Mouse (Mus musculus) liver, embryonic 16.5 days (tissue): Measurements from ENCODE around the gene Tfeb. TPM values are rescaled to one million over a fixed set of nuclear protein-coding genes. Genes with fewer than 3 reads are reported as not detected.

Source experiments
- ATAC-seq: fragments of 200-750 bp; cut with Nextera tagmentation; 2 replicates; pipeline ENCODE4 v1.8.0; 2017; ENCODE audit warnings: low read depth, mild to moderate bottlenecking, moderate number of reproducible peaks, moderate library complexity
- H3K27ac ChIP-seq: fragments of 300-500 bp; sonication (generic); 2 replicates; pipeline ENCODE4 v1.5.1; 2014; ENCODE audit warnings: mild to moderate bottlenecking, low read length
- H3K27me3 ChIP-seq: fragments of 300-500 bp; sonication (generic); 2 replicates; pipeline ENCODE4 v1.6.1; 2014; ENCODE audit warnings: low read depth, low read length, mixed read lengths; ENCODE audit not compliant: control insufficient read depth, insufficient read depth
- H3K36me3 ChIP-seq: fragments of 300-500 bp; sonication (generic); 2 replicates; pipeline ENCODE4 v1.6.1; 2014; ENCODE audit warnings: mild to moderate bottlenecking; ENCODE audit not compliant: control insufficient read depth, insufficient read depth
- H3K4me1 ChIP-seq: fragments of 300-500 bp; sonication (generic); 2 replicates; pipeline ENCODE4 v1.6.1; 2014; ENCODE audit warnings: low read depth, low read length, mixed read lengths; ENCODE audit not compliant: control insufficient read depth
- H3K4me2 ChIP-seq: fragments of 300-500 bp; sonication (generic); 2 replicates; pipeline ENCODE4 v1.6.1; 2014; ENCODE audit warnings: low read depth, low read length, mixed read lengths
- H3K4me3 ChIP-seq: fragments of 300-500 bp; sonication (generic); 2 replicates; pipeline ENCODE4 v1.5.1; 2014; ENCODE audit warnings: low read depth, mild to moderate bottlenecking, low read length
- H3K9ac ChIP-seq: fragments of 300-500 bp; sonication (generic); 2 replicates; pipeline ENCODE4 v1.6.1; 2014; ENCODE audit warnings: low read depth, low read length
- H3K9me3 ChIP-seq: fragments of 300-500 bp; sonication (generic); replicated peaks from 2 replicates; pipeline ENCODE4 v1.6.1; 2016; ENCODE audit warnings: low read length; ENCODE audit not compliant: control insufficient read depth
- WGBS: fragments of 180-500 bp; shearing (Covaris S2); extraction: QIAGEN DNeasy Blood & Tissue Kit; methylation state at CpG from one replicate; pipeline ENCODE4 v1.1.7; 2014; ENCODE audit not compliant: insufficient replicate concordance; 5-methylcytosine and 5-hydroxymethylcytosine counted together
- polyA plus RNA-seq: library from polyadenylated mRNA; unstranded; fragments of >200 nt; fragmentation: Nextera tagmentation; extraction: Ambion mirVana; gene quantifications from 2 replicates; pipeline ENCODE4 v1.2.1, GENCODE M21; 2015

The Tfeb gene
- polyA plus RNA-seq, 1 experiment from 2014 or later, result 5.9 TPM

DNA sequence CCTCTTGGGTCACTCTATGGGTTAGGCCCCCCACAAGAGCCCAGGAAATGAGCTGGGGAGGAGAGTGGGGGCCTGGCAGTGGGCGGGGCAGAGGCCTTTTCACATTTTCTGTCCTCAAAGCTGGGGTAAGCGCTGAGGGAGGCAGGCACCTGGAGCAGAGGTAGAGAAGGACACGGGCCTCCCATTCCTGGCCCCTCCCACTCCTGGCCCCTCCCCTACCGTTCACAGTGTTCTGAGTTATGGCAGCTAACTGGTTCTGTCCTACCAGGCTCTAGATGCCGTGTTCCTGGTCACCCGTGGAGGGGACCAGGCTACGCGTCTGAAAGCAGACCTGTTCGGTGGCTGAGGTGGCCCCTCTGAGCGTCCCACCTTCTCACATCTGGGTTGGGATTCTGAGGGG lies 78.6 kb downstream of the Tfeb start:
- Histone ChIP-seq H3K27ac (no peak overlapping the region), H3K4me1 (no peaks in the 10 kb centered on the region; the same call in 1 of the 2 replicates), H3K4me2 (no peak overlapping the region), H3K27me3 (no peaks in the 10 kb centered on the region), H3K9me3 (no peaks in the 10 kb centered on the region), H3K4me3 (no peak overlapping the region), H3K36me3 (no peaks in the 10 kb centered on the region), H3K9ac (no peak overlapping the region)
- no peak; the same call in 1 of the 2 replicates for ATAC-seq
- WGBS, result 55% methylated on average over 10 of the region's 10 CpGs

GRCm38 (mm10) chr17:47818038-47818725 lies 81.4 kb downstream of the Tfeb start:
- H3K9me3 ChIP-seq, result no peaks in the 10 kb centered on the region
- no peak overlapping the region for H3K9ac ChIP-seq
- no peak for ATAC-seq
- H3K4me1 ChIP-seq, result no peaks in the 10 kb centered on the region; the same call in 1 of the 2 replicates
- H3K27me3 ChIP-seq, result no peaks in the 10 kb centered on the region
- 70% methylated on average over 13 of the region's 13 CpGs for WGBS
- no peak overlapping the region for H3K27ac ChIP-seq
- H3K4me3 ChIP-seq, result no peak overlapping the region
- H3K4me2 ChIP-seq, result no peak overlapping the region
- no peaks in the 10 kb centered on the region for H3K36me3 ChIP-seq

DNA sequence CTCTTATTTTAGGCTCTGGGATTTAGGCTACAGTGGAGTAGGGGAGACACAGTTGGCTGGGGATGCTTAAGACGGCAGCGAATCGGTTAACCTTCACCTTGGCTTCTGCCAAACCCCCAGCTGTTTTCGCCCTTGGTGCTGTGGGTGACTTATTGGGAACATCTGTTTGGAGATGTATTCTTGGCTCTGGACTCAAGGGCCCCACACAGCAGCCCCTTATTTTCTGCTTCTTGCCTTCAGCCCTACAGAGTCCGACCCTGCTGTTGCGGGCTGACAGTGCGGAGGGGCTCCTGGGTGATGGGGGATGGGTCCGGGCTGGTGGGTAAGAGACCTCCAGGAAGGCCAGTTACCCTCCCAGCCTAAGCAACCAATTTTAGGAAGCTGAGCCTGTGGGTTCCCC lies 84.5 kb downstream of the Tfeb start:
- Histone ChIP-seq H3K36me3 (no peaks in the 10 kb centered on the region), H3K27me3 (no peaks in the 10 kb centered on the region), H3K4me2 (no peak overlapping the region), H3K4me1 (no peaks in the 10 kb centered on the region), H3K27ac (no peak overlapping the region), H3K4me3 (no peak overlapping the region), H3K9ac (no peak overlapping the region), H3K9me3 (no peaks in the 10 kb centered on the region)
- no peak for ATAC-seq
- 75% methylated on average over 8 of the region's 8 CpGs for WGBS

- Histone ChIP-seq H3K4me2 (no peak overlapping the region), H3K36me3 (no peaks in the 10 kb centered on the region), H3K27me3 (peaks cover 34% of the 10 kb centered on the region), H3K9me3 (no peaks in the 10 kb centered on the region), H3K4me1 (no peaks in the 10 kb centered on the region; the same call in 1 of the 2 replicates), H3K27ac (no peak overlapping the region), H3K4me3 (no peak overlapping the region), H3K9ac (no peak overlapping the region)
- no peak for ATAC-seq
- WGBS, result 25% methylated on average over 9 of the region's 9 CpGs
These were observed 94.3 kb downstream of the Tfeb start for GRCm38 (mm10) chr17:47831161-47831560.

- Histone ChIP-seq H3K9ac (no peak overlapping the region), H3K4me1 (no peaks in the 10 kb centered on the region; the same call in 1 of the 2 replicates), H3K4me3 (no peak overlapping the region), H3K36me3 (no peaks in the 10 kb centered on the region), H3K4me2 (no peak overlapping the region), H3K27ac (no peak overlapping the region), H3K9me3 (no peaks in the 10 kb centered on the region), H3K27me3 (peaks cover 34% of the 10 kb centered on the region)
- no peak for ATAC-seq
- 30% methylated on average over 5 of the region's 5 CpGs for WGBS
These were observed 94.9 kb downstream of the Tfeb start for GRCm38 (mm10) chr17:47831772-47832171.

- Histone ChIP-seq H3K4me3 (peak overlapping the region; percentile 53), H3K27ac (no peak overlapping the region), H3K4me1 (no peaks in the 10 kb centered on the region; the same call in 1 of the 2 replicates), H3K4me2 (peak overlapping the region; percentile 62), H3K9me3 (no peaks in the 10 kb centered on the region), H3K36me3 (no peaks in the 10 kb centered on the region), H3K27me3 (peaks cover 34% of the 10 kb centered on the region), H3K9ac (peak overlapping the region; percentile 25; the same call in 1 of the 2 replicates)
- WGBS, result 4% methylated on average over 17 of the region's 17 CpGs
- ATAC-seq, result peak; percentile 11; the same call in 1 of the 2 replicates
These were observed 95.7 kb downstream of the Tfeb start for GRCm38 (mm10) chr17:47832501-47833028.

DNA sequence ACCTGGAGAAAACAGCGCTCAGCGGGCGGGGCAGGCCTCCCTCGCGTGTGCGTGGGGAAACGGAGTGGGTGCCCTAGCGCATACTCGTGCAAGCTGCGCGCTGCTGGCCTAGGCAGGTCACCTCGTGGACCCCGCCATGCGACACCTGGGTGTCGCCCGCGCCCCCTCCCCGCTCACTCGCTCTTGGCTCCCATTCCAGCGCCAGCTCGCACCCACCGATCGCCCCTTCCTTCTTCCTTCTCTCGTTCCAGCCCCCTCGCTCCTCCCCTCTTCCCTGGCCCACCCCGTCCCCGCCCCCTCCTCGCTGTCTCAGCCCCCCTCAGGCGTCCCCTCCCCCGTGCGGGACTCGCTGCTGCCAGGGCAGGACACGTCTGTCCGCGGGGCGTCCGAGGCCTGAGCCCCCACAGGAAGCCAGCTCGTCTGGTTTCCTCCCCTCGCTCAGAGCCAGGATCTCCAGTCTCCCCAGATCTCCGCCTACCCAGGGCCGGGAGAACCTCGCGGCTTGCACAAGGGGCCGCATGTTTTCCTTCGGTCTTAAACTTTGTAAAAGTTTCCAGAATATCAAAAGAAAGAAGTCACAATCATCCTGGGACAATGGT lies 96.3 kb downstream of the Tfeb start:
- Histone ChIP-seq H3K27ac (no peak overlapping the region), H3K4me1 (no peaks in the 10 kb centered on the region; the same call in 1 of the 2 replicates), H3K36me3 (no peaks in the 10 kb centered on the region), H3K27me3 (peaks cover 34% of the 10 kb centered on the region), H3K9me3 (no peaks in the 10 kb centered on the region), H3K4me2 (peak overlapping the region; percentile 62), H3K9ac (peak overlapping the region; percentile 25; the same call in 1 of the 2 replicates), H3K4me3 (peak overlapping the region; percentile 53)
- WGBS, result 2% methylated on average over 39 of the region's 45 CpGs
- ATAC-seq, result peak; percentile 55

GRCm38 (mm10) chr17:47833628-47834481 lies 97.0 kb downstream of the Tfeb start:
- H3K27me3 ChIP-seq, result peaks cover 34% of the 10 kb centered on the region
- no peak for ATAC-seq
- no peaks in the 10 kb centered on the region for H3K36me3 ChIP-seq
- H3K4me2 ChIP-seq, result peak overlapping the region; percentile 62
- H3K4me3 ChIP-seq, result peak overlapping the region; percentile 53
- no peaks in the 10 kb centered on the region for H3K9me3 ChIP-seq
- WGBS, result 2% methylated on average over 45 of the region's 45 CpGs
- H3K27ac ChIP-seq, result no peak overlapping the region
- H3K9ac ChIP-seq, result no peak overlapping the region
- H3K4me1 ChIP-seq, result no peaks in the 10 kb centered on the region; the same call in 1 of the 2 replicates
